In the genomic region with DNA sequence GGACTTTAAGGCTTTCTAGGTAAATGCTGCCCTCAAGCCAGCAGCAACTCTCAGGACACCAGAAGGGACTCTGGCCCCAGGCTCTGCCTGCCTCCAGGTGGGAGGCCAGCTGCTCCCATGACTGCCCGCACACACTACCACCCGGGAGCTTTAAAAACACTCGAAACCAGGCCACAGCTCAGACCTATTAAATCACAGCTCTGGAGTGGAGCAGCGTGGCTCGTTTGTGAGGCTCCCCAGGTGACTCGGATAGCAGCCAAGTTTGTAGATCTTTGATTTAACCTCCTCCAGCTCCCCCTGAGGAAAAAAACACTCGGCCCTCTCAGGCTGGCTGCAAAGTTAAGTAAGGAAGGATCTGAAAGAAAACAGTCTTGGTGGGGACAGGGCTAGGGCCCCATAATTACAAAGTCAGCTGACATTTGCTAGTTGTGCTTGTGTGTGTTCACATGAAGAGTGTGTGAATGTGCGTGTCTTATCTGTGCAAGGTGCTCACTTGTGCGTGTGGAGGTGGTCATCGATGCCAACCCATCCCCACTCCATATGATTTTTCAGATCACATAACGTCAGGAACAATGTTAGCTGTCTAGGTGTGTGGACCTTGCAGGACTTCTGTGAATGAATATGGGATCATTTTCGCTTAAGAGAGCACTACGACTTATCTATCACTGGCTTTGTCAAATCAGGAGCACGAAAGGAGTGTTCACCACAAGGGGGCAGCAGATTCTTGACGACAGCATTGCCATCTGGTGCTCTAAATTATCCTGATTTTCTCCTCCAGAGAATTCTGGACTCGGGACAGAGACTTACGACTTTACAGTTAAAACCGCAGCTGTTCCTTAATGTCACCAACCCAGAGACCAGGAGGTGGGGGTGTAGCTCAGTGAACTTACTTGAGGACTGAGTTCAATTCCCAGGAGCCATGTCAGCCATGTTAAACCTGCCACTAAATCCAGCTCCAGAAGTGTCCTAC, we compare ENCODE assay signal across 9 mouse cellular contexts. TPM values are rescaled to one million over a fixed set of nuclear protein-coding genes. Genes with fewer than 3 reads are reported as not detected.
DNase-seq lines count a peak whose midpoint lies in the region; ATAC-seq and TF ChIP-seq lines count a peak whose summit lies in the region.
"Had no signal": no experiment of that assay in that cellular context is flagged by ENCODE, and none has a peak within 500 bp of the region (broad histone marks: within the 10 kb centered on the region; RNA-seq: fewer than 3 reads in every experiment).

No protein-coding gene starts in this region.

- H3K36me3 ChIP-seq in E14TG2a.4 (ENCODE audit: insufficient read depth, low read length), result peaks cover 27% of the 10 kb centered on the region
- peaks cover 31% of the 10 kb centered on the region for H3K36me3 ChIP-seq in lung, embryonic 14.5 days (ENCODE audit: insufficient read depth)

- ATAC-seq in lung, embryonic 14.5 days (ENCODE audit: insufficient read depth), result 0 out of 2 replicates have a peak, but pooled peaks have one; percentile 24
- ATAC-seq in activated CD4-positive, CD25-positive, alpha-beta regulatory T cell, adult 4 months, result no peak

- H3K4me1 ChIP-seq in E14TG2a.4 (replicated peaks; ENCODE audit: low read depth, low read length), result no peaks in the 10 kb centered on the region
- H3K4me1 ChIP-seq in lung, embryonic 14.5 days (ENCODE audit: insufficient read depth), result no peaks in the 10 kb centered on the region
- H3K4me1 ChIP-seq: liver, embryonic 15.5 days had no signal

- no peak overlapping the region for H3K4me3 ChIP-seq in E14TG2a.4 (replicated peaks; ENCODE audit: low read length)
- no peak overlapping the region for H3K4me3 ChIP-seq in lung, embryonic 14.5 days (ENCODE audit: low read depth, low read length)
- H3K4me3 ChIP-seq: liver, embryonic 15.5 days had no signal

- 50% methylated on average over 18 of the region's 18 CpGs for WGBS in lung, embryonic 14.5 days

- H3K4me2 ChIP-seq in lung, embryonic 14.5 days, result no peak overlapping the region
- H3K4me2 ChIP-seq: liver, embryonic 15.5 days had no signal

- TF ChIP-seq CTCF in E14TG2a.4 (conservative IDR thresholded peaks at IDR 0.05; ENCODE audit: low read length), result peak; percentile 49
- TF ChIP-seq CTCF in lung, embryonic 14.5 days (IDR thresholded peaks at IDR 0.05; ENCODE audit: low read depth), result peak; percentile 87

- H3K9ac ChIP-seq in lung, embryonic 14.5 days, result no peak overlapping the region
- H3K9ac ChIP-seq: liver, embryonic 15.5 days had no signal

- DNase-seq in adrenal gland, adult 18-20 months (ENCODE audit: low spot score in 2 of 2), result peak; percentile 74 to 77
- DNase-seq in embryo, embryonic 10.5 days (ENCODE audit: low spot score), result peak; percentile 91
- DNase-seq in heart, adult 9 months (ENCODE audit: low spot score in 2 of 2), result peak; percentile 36 to 70
- peak; percentile 76 to 95 for DNase-seq in layer of hippocampus, adult 18-20 months (ENCODE audit: low spot score in 2 of 2)
- peak; percentile 94 for DNase-seq in lung, embryonic 14.5 days
- peak; percentile 92 for DNase-seq in right cerebral cortex, postnatal 14 days

- H3K27ac ChIP-seq in lung, embryonic 14.5 days (ENCODE audit: low read depth), result no peak overlapping the region
- H3K27ac ChIP-seq: liver, embryonic 15.5 days had no signal

- no peaks in the 10 kb centered on the region for H3K9me3 ChIP-seq in E14TG2a.4 (ENCODE audit: low read length)
- H3K9me3 ChIP-seq in lung, embryonic 14.5 days (ENCODE audit: low read depth, low read length), result no peaks in the 10 kb centered on the region
- H3K9me3 ChIP-seq: liver, embryonic 15.5 days had no signal

- no peaks in the 10 kb centered on the region for H3K27me3 ChIP-seq in E14TG2a.4 (ENCODE audit: insufficient read depth, low read length)
- no peaks in the 10 kb centered on the region for H3K27me3 ChIP-seq in lung, embryonic 14.5 days (ENCODE audit: insufficient read depth, low read length)
- H3K27me3 ChIP-seq: liver, embryonic 15.5 days had no signal

RNA-seq across cellular contexts. Expression of gene Gpd1l, which starts 20.8 kb away (rescaled TPM):
- total RNA-seq in adrenal gland, adult 18-20 months (2021), result 10 to 100 TPM; 20.1 to 35.0 TPM
- total RNA-seq in layer of hippocampus, adult 18-20 months (2021), result 10 to 100 TPM; 82.4 to 82.5 TPM
- polyA plus RNA-seq in lung, embryonic 14.5 days (2014; fragmentation: Nextera tagmentation; extraction: Ambion mirVana), result 13.0 and 13.9 TPM in 2 replicates
- 10 to 100 TPM; 16.7 to 19.0 TPM for polyA plus RNA-seq in activated CD4-positive, CD25-positive, alpha-beta regulatory T cell, adult 4 months (2017; shearing (Covaris generic))
